ENCODE assay signal across 7 mouse cellular contexts in genomic region chr12:8232679-8233078, GRCm38 (mm10). TPM values are rescaled to one million over a fixed set of nuclear protein-coding genes. Genes with fewer than 3 reads are reported as not detected.
DNase-seq lines count a peak whose midpoint lies in the region; ATAC-seq and TF ChIP-seq lines count a peak whose summit lies in the region.

No protein-coding gene starts in this region.

- WGBS in lung, postnatal 0 days, result 75% methylated on average over 3 of the region's 3 CpGs
- 85% methylated on average over 3 of the region's 3 CpGs for WGBS in neural tube, embryonic 15.5 days

- no peak overlapping the region for H3K4me2 ChIP-seq in lung, postnatal 0 days (replicated peaks; ENCODE audit: low read depth, low read length)
- H3K4me2 ChIP-seq in neural tube, embryonic 15.5 days, result no peak overlapping the region

- H3K36me3 ChIP-seq in MEL (ENCODE audit: control insufficient read depth in 1 of 2, insufficient read depth in 2 of 2, low read length in 2 of 2), result peaks cover 0 to 3% of the 10 kb centered on the region in 2 experiments; a peak in 2 of 4 replicates
- no peaks in the 10 kb centered on the region for H3K36me3 ChIP-seq in lung, postnatal 0 days (ENCODE audit: insufficient read depth, low read length)
- H3K36me3 ChIP-seq in neural tube, embryonic 15.5 days, result peaks cover 5% of the 10 kb centered on the region; the same call in 1 of the 2 replicates

- TF ChIP-seq CTCF in MEL (IDR thresholded peaks at IDR 0.05 in 2 of 3, conservative IDR thresholded peaks at IDR 0.05 in 1 of 3; ENCODE audit: control insufficient read depth in 1 of 3, insufficient read depth in 1 of 3, low read depth in 2 of 3, low read length in 3 of 3, poor library complexity in 1 of 3, severe bottlenecking in 1 of 3), result peak; percentile 46 to 82 (median 61)
- peak; percentile 64 for TF ChIP-seq CTCF in lung, postnatal 0 days (IDR thresholded peaks at IDR 0.05)

- H3K4me1 ChIP-seq in MEL (ENCODE audit: control insufficient read depth in 1 of 2, insufficient read depth in 2 of 2, low read length in 2 of 2), result no peaks in the 10 kb centered on the region
- H3K4me1 ChIP-seq in lung, postnatal 0 days (ENCODE audit: insufficient read depth, low read depth, low read length), result no peaks in the 10 kb centered on the region
- H3K4me1 ChIP-seq in neural tube, embryonic 15.5 days, result no peaks in the 10 kb centered on the region

- no peaks in the 10 kb centered on the region for H3K9me3 ChIP-seq in MEL (replicated peaks; ENCODE audit: insufficient read depth, low read length)
- H3K9me3 ChIP-seq in lung, postnatal 0 days (ENCODE audit: low read length), result no peaks in the 10 kb centered on the region
- H3K9me3 ChIP-seq in neural tube, embryonic 15.5 days (replicated peaks), result no peaks in the 10 kb centered on the region

- no peak overlapping the region for H3K4me3 ChIP-seq in MEL (ENCODE audit: control insufficient read depth in 1 of 2, insufficient read depth in 1 of 2, low read depth in 2 of 2, low read length in 2 of 2)
- no peak overlapping the region for H3K4me3 ChIP-seq in lung, postnatal 0 days (ENCODE audit: low read depth, low read length)
- H3K4me3 ChIP-seq in neural tube, embryonic 15.5 days (replicated peaks), result no peak overlapping the region

- no peaks in the 10 kb centered on the region for H3K79me2 ChIP-seq in MEL (ENCODE audit: control insufficient read depth, insufficient read depth, low read length, poor library complexity)

- peak; percentile 80 for TF ChIP-seq RAD21 in MEL (IDR thresholded peaks at IDR 0.05; ENCODE audit: low read depth, low read length)

- DNase-seq in layer of hippocampus, adult 11-12 months (ENCODE audit: low spot score), result peak; percentile 48
- no peak for DNase-seq in layer of hippocampus, postnatal 25 days (ENCODE audit: extremely low spot score in 1 of 2, low spot score in 1 of 2)
- DNase-seq in MEL (ENCODE audit: low read depth, low spot score), result peak; percentile 65
- DNase-seq in cerebellum, adult 18-20 months, result peak; percentile 22 to 31
- DNase-seq in lung, postnatal 0 days (ENCODE audit: low spot score), result peak; percentile 40
- DNase-seq in right cerebral cortex, postnatal 14 days, result no peak

- TF ChIP-seq EP300 in MEL (IDR thresholded peaks at IDR 0.05; ENCODE audit: low read depth in 1 of 2, low read length in 2 of 2), result no peak
- TF ChIP-seq EP300 in lung, postnatal 0 days (IDR thresholded peaks at IDR 0.05), result no peak

- no peaks in the 10 kb centered on the region for H3K27me3 ChIP-seq in MEL (ENCODE audit: control insufficient read depth in 1 of 2, insufficient read depth in 2 of 2, low read length in 2 of 2)
- H3K27me3 ChIP-seq in lung, postnatal 0 days (replicated peaks; ENCODE audit: insufficient read depth, low read length), result no peaks in the 10 kb centered on the region
- H3K27me3 ChIP-seq in neural tube, embryonic 15.5 days (replicated peaks), result no peaks in the 10 kb centered on the region

- no peak overlapping the region for H3K27ac ChIP-seq in MEL (ENCODE audit: control insufficient read depth, low read depth, low read length)
- no peak overlapping the region for H3K27ac ChIP-seq in lung, postnatal 0 days (ENCODE audit: low read length)
- H3K27ac ChIP-seq in neural tube, embryonic 15.5 days (replicated peaks), result no peak overlapping the region

- H3K9ac ChIP-seq in MEL (ENCODE audit: control insufficient read depth, low read depth, low read length, poor library complexity, severe bottlenecking), result no peak overlapping the region
- no peak overlapping the region for H3K9ac ChIP-seq in lung, postnatal 0 days (replicated peaks; ENCODE audit: low read depth)
- H3K9ac ChIP-seq in neural tube, embryonic 15.5 days (replicated peaks), result no peak overlapping the region

- TF ChIP-seq POLR2A in MEL (IDR thresholded peaks at IDR 0.05; ENCODE audit: control insufficient read depth in 1 of 2, insufficient read depth in 1 of 2, low read depth in 1 of 2, low read length in 2 of 2, poor library complexity in 1 of 2), result no peak

- no peak for ATAC-seq in lung, postnatal 0 days
- no peak for ATAC-seq in neural tube, embryonic 15.5 days (ENCODE audit: low FRiP score)

TF ChIP-seq in MEL, 35 proteins besides CTCF, POLR2A, EP300 and RAD21:
- TF ChIP-seq ZC3H11A (IDR thresholded peaks at IDR 0.05; ENCODE audit: low read depth, low read length), result peak; percentile 54
- TF ChIP-seq POLR2AphosphoS5 (IDR thresholded peaks at IDR 0.05; ENCODE audit: borderline replicate concordance, low read depth, low read length), result no peak
- TF ChIP-seq SMC3 (IDR thresholded peaks at IDR 0.05; ENCODE audit: low read depth, low read length), result peak; percentile 75

RNA-seq across cellular contexts. Expression of gene Ldah, which starts 24.8 kb away (rescaled TPM):
- 10 to 100 TPM; 40.5 to 44.6 TPM for total RNA-seq in layer of hippocampus, postnatal 25 days (2021)
- total RNA-seq in MEL (2012; rRNA removed), result 27.2 and 28.6 TPM in 2 replicates
- 100 to 1,000 TPM in 1 of 2 experiments, 10 to 100 TPM in 1; 44.2 to 132 TPM for polyA plus RNA-seq in MEL (2012; ENCODE audit: insufficient read depth in 1 of 2, insufficient read length in 2 of 2, low read depth in 1 of 2, low replicate concordance in 2 of 2, missing spikeins in 1 of 2)
- 45.5 and 50.3 TPM in 2 replicates for polyA plus RNA-seq in lung, postnatal 0 days (2015; fragmentation: Nextera tagmentation; extraction: Ambion mirVana)
- polyA plus RNA-seq in neural tube, embryonic 15.5 days (2015; fragmentation: Nextera tagmentation; extraction: Ambion mirVana), result 66.6 and 70.1 TPM in 2 replicates

Comparison
In these comparisons a context has a peak if more than half of its experiments do, and no peak if none do; other contexts are left out.
1. DNase-seq: peak in layer of hippocampus, adult 11-12 months (single experiment), MEL (single experiment), cerebellum, adult 18-20 months (2 of 2) and lung, postnatal 0 days (single experiment); none in layer of hippocampus, postnatal 25 days (0 of 2) and right cerebral cortex, postnatal 14 days (single experiment).